Mouse (Mus musculus) splenic B cell, adult 2 months (primary cell): ENCODE results near the gene Hscb.

Experiments
- DNase-seq: peaks from one replicate; pipeline ENCODE4 v3.0.0-alpha.2; 2011; ENCODE audit warnings: low read depth, low spot score
- H3K27me3 ChIP-seq: 2 replicates; pipeline ENCODE4 v1.6.1; 2012; ENCODE audit warnings: mild to moderate bottlenecking, low read length, moderate library complexity, mixed read lengths; ENCODE audit not compliant: control insufficient read depth, poor library complexity, insufficient read depth, severe bottlenecking
- H3K36me3 ChIP-seq: 2 replicates; pipeline ENCODE4 v1.6.1; 2012; ENCODE audit warnings: mild to moderate bottlenecking, low read length, moderate library complexity, mixed read lengths; ENCODE audit not compliant: control insufficient read depth, poor library complexity, insufficient read depth, severe bottlenecking

The Hscb gene

DNA sequence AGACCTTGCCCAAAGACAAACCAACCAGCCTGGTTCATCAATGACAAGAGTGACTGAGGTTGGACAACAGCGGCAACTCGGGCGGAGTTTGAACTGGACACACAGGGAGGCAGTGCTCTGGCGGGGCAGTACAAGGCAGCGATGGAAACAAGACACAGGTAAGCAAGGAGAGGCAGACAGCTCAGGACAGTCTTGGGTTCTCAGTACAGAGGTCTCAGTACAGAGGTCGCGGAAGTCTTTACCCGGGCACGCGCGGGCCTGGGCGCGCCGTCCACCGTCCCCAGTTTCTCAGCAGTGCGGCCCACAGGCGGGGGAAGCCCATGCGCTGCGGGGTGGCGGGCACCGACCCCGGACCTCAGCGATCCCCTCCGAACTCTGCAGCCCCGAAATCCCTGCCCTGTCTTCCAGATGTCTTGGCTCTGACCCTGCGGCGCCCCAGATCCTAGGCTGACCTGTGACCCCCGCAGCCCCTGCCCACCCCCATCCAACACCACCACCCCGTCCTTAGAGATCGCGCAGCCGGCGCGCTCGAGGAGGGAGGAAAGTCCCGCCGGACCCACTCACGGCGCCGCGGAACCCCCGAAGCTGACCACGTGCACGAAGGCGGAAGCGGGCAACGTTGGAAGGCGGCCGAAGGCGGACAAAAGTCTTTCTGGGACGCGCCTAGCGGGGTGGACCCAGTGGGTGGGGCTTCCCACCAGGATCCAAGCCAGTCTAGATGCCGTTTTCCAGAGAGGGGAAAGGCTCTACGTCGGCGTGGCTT is 59.4 kb downstream of the Hscb start, which contains the start of gene Pus1:
Pus1 (minus strand) TSS at position 662 of the 763 bp plus-strand sequence.
- DNase-seq = peak; percentile 87
- H3K36me3 ChIP-seq = peaks cover 4% of the 10 kb centered on the region; the same call in 1 of the 2 replicates
- no peaks in the 10 kb centered on the region; the same call in 1 of the 2 replicates for H3K27me3 ChIP-seq

- DNase-seq = no peak
- Histone ChIP-seq H3K27me3 (no peaks in the 10 kb centered on the region; the same call in 1 of the 2 replicates), H3K36me3 (peaks cover 4% of the 10 kb centered on the region; the same call in 1 of the 2 replicates)
These were observed 60.1 kb downstream of the Hscb start for GRCm38 (mm10) chr5:110779276-110779997.
